Mouse (Mus musculus): ENCODE measurements around the gene Dnajb14.

GRCm38 (mm10) chr3:137957864-137958263, 90.4 kb downstream of the Dnajb14 start:
- no peak for TF ChIP-seq CTCF (IDR thresholded peaks at IDR 0.05; ENCODE audit: insufficient read depth, low read length)
- no peak for TF ChIP-seq POLR2A (IDR thresholded peaks at IDR 0.05; ENCODE audit: borderline replicate concordance, extremely low read depth, low read depth, low read length)
